Mouse (Mus musculus): ENCODE results near the gene Tbcd. TPM values are rescaled to one million over a fixed set of nuclear protein-coding genes. Genes with fewer than 3 reads are reported as not detected.

Tbcd gene
- polyA plus RNA-seq, 1 experiment from 2014 or later = 39.2 TPM

DNA sequence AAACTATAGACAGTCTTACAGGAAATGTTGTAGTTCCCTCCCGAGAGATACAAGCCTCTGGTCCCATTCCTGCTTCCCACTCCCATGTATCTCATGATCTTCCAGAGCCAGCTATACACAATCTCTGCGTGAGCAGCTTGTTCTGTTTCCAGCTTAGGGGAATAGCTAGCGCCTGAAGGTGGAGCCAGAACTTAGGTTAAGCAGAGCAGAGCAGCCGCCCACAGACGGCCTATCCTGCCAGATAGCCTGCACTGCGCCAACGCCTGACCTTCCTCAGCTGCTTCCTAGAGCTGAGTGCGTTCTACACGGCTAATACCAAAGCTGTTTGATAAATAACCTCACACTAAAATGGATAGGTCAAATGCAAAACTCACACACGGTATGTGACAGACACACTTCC, 198.2 kb downstream of the Tbcd start:
- no peak for ATAC-seq (ENCODE audit: low read depth)

DNA sequence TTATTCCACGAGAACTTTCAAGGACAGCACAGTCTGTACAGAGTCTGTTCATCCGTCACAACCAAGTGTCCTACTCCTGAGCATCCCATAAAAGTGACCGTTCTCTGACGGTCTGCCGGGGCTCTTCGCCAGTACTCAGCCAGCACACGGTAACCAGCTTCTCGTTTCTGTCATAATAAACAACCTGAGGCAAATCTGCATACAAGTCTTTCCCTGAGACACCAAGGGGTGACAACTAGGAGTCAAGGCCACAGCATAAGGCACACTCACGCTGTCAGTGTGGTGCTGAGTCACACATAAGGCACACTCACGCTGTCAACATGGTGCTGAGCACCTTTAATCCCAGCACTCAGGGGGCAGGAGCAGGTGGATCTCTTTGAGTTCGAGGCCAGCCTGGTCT, 198.9 kb downstream of the Tbcd start:
- no peak overlapping the region for H3K9ac ChIP-seq (replicated peaks; ENCODE audit: low read depth, low read length)
- no peaks in the 10 kb centered on the region for H3K36me3 ChIP-seq (ENCODE audit: control insufficient read depth, insufficient read depth, low read length)
- H3K4me1 ChIP-seq (ENCODE audit: control insufficient read depth, insufficient read depth, low read length) = no peaks in the 10 kb centered on the region
- no peak overlapping the region for H3K4me2 ChIP-seq (ENCODE audit: low read depth, low read length)
- H3K27me3 ChIP-seq (ENCODE audit: control insufficient read depth, insufficient read depth, low read length) = no peaks in the 10 kb centered on the region
- WGBS = 88% methylated on average over 11 of the region's 11 CpGs
- no peak overlapping the region for H3K4me3 ChIP-seq (ENCODE audit: low read depth, low read length)
- H3K27ac ChIP-seq (ENCODE audit: low read depth, low read length) = no peak overlapping the region
- H3K9me3 ChIP-seq (ENCODE audit: control insufficient read depth, low read length) = no peaks in the 10 kb centered on the region
- no peak for ATAC-seq (ENCODE audit: low read depth)

More for the DNA sequence above, 198.2 kb downstream of the Tbcd start:
- Histone ChIP-seq H3K27ac (ENCODE audit: low read depth, low read length) (no peak overlapping the region), H3K27me3 (ENCODE audit: control insufficient read depth, insufficient read depth, low read length) (no peaks in the 10 kb centered on the region), H3K9me3 (ENCODE audit: control insufficient read depth, low read length) (no peaks in the 10 kb centered on the region), H3K36me3 (ENCODE audit: control insufficient read depth, insufficient read depth, low read length) (no peaks in the 10 kb centered on the region), H3K9ac (replicated peaks; ENCODE audit: low read depth, low read length) (no peak overlapping the region), H3K4me1 (ENCODE audit: control insufficient read depth, insufficient read depth, low read length) (no peaks in the 10 kb centered on the region), H3K4me3 (ENCODE audit: low read depth, low read length) (no peak overlapping the region), H3K4me2 (ENCODE audit: low read depth, low read length) (no peak overlapping the region)
- WGBS = 85% methylated on average over 10 of the region's 10 CpGs

DNA sequence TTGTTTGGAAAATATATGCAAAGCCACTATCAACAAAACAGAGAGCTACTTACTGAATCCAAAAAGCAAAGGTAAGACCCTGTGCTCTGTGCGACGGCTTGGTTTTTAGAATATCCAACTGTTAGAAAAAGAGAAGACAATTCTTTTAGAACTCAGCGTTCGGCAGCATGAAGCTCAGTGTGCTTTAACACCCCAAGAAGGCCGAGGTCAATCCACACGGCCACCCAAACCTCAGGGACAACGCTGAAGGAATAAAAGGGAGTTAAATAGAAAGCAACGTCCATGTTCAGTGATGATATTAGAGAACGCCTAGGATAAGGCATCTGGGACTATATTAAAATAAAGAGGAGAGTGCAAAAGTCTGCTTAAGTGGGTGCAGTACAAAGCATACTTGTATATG, 199.8 kb downstream of the Tbcd start:
- H3K4me1 ChIP-seq (ENCODE audit: control insufficient read depth, insufficient read depth, low read length) = no peaks in the 10 kb centered on the region
- H3K36me3 ChIP-seq (ENCODE audit: control insufficient read depth, insufficient read depth, low read length) = no peaks in the 10 kb centered on the region
- ATAC-seq (ENCODE audit: low read depth) = no peak
- H3K4me3 ChIP-seq (ENCODE audit: low read depth, low read length) = no peak overlapping the region
- no peak overlapping the region for H3K27ac ChIP-seq (ENCODE audit: low read depth, low read length)
- H3K27me3 ChIP-seq (ENCODE audit: control insufficient read depth, insufficient read depth, low read length) = no peaks in the 10 kb centered on the region
- no peak overlapping the region for H3K9ac ChIP-seq (replicated peaks; ENCODE audit: low read depth, low read length)
- 95% methylated on average over 9 of the region's 9 CpGs for WGBS
- no peak overlapping the region for H3K4me2 ChIP-seq (ENCODE audit: low read depth, low read length)
- no peaks in the 10 kb centered on the region for H3K9me3 ChIP-seq (ENCODE audit: control insufficient read depth, low read length)

DNA sequence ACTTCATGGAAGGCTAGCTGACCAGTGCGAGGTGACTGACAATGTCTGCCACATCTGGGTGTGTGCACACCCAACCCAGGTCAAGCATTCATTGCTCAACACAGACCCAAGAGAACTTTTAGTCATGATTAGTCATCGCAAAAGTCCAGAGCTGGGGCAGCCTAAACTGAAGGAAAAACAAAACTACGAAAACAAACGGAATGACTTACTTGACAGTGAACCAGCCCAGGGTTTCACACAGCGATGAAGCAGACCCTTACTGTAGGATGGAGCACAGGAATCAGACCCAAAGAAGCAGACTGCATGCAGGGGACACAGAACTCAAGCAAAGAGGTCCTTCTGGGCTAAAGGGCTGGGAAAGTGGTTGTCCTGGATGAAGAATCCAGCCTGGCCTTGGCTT, 200.2 kb downstream of the Tbcd start:
- no peaks in the 10 kb centered on the region for H3K36me3 ChIP-seq (ENCODE audit: control insufficient read depth, insufficient read depth, low read length)
- WGBS = 93% methylated on average over 5 of the region's 5 CpGs
- H3K4me3 ChIP-seq (ENCODE audit: low read depth, low read length) = no peak overlapping the region
- no peaks in the 10 kb centered on the region for H3K4me1 ChIP-seq (ENCODE audit: control insufficient read depth, insufficient read depth, low read length)
- no peaks in the 10 kb centered on the region for H3K9me3 ChIP-seq (ENCODE audit: control insufficient read depth, low read length)
- no peak overlapping the region for H3K4me2 ChIP-seq (ENCODE audit: low read depth, low read length)
- H3K27me3 ChIP-seq (ENCODE audit: control insufficient read depth, insufficient read depth, low read length) = no peaks in the 10 kb centered on the region
- ATAC-seq (ENCODE audit: low read depth) = no peak
- H3K27ac ChIP-seq (ENCODE audit: low read depth, low read length) = no peak overlapping the region
- H3K9ac ChIP-seq (replicated peaks; ENCODE audit: low read depth, low read length) = no peak overlapping the region

DNA sequence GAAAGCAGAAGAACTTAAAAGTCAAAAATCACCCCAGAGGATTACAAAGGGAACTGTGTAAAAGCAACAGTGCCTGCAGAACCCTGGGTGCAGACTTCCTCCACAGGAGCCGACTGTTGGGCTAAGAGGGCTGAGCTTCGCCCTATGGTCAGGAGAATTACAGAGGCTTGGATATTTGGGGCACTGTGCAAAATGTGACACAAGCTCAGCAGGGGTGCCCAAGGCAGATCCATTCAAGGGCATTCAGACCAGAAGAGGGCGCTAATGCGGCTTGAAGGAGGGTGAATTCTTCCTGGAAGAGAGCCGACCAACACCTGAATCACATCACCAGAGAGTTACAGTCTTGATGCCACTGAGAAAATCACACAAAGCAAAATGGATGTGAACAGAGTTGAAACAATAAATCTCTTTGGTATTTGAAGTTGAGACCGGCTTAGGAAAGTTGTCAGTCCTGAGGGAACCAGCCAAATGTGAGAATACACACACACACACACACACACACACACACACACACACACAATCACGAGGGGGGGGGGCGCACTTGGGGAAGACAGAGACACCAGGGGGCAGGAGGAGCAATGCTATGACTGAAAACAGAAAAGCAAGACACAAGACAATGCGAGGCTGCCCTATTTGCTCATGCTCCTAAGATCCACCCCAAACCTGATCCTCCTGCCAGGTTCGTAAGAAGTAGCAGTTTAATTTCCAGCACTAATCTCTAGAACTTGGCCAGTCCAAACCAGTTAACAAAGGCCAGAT, 201.0 kb downstream of the Tbcd start:
- H3K36me3 ChIP-seq (ENCODE audit: control insufficient read depth, insufficient read depth, low read length) = no peaks in the 10 kb centered on the region
- 55% methylated on average over 10 of the region's 10 CpGs for WGBS
- no peak overlapping the region for H3K4me2 ChIP-seq (ENCODE audit: low read depth, low read length)
- no peak overlapping the region for H3K27ac ChIP-seq (ENCODE audit: low read depth, low read length)
- no peak overlapping the region for H3K9ac ChIP-seq (replicated peaks; ENCODE audit: low read depth, low read length)
- no peak for ATAC-seq (ENCODE audit: low read depth)
- no peak overlapping the region for H3K4me3 ChIP-seq (ENCODE audit: low read depth, low read length)
- H3K9me3 ChIP-seq (ENCODE audit: control insufficient read depth, low read length) = no peaks in the 10 kb centered on the region
- no peaks in the 10 kb centered on the region for H3K27me3 ChIP-seq (ENCODE audit: control insufficient read depth, insufficient read depth, low read length)
- no peaks in the 10 kb centered on the region for H3K4me1 ChIP-seq (ENCODE audit: control insufficient read depth, insufficient read depth, low read length)

DNA sequence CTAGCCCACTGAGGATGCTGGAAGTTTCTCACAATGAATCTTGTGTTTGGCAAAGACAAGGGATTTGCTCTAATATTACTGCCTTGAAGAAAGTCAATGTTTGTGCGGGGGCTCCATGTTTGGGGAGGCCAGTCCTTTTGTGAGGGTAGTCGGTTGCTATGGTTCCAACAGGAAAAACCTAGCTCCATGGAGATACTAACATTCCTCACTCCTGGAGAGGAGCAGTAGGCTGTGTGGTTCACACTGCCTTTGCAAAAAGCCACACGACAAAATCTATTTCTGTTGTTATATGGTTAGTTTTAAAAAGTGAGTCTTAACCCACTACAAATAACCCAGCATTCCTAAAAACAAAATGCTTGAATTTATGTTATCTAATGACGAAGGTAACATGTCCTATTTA, 201.9 kb downstream of the Tbcd start:
- Histone ChIP-seq H3K4me3 (ENCODE audit: low read depth, low read length) (no peak overlapping the region), H3K9me3 (ENCODE audit: control insufficient read depth, low read length) (no peaks in the 10 kb centered on the region), H3K4me1 (ENCODE audit: control insufficient read depth, insufficient read depth, low read length) (no peaks in the 10 kb centered on the region), H3K9ac (replicated peaks; ENCODE audit: low read depth, low read length) (no peak overlapping the region), H3K27me3 (ENCODE audit: control insufficient read depth, insufficient read depth, low read length) (no peaks in the 10 kb centered on the region), H3K36me3 (ENCODE audit: control insufficient read depth, insufficient read depth, low read length) (no peaks in the 10 kb centered on the region), H3K4me2 (ENCODE audit: low read depth, low read length) (no peak overlapping the region), H3K27ac (ENCODE audit: low read depth, low read length) (no peak overlapping the region)
- whole genome bisulfite sequencing = 73% methylated on average over 4 of the region's 4 CpGs
- no peak for ATAC-seq (ENCODE audit: low read depth)

DNA sequence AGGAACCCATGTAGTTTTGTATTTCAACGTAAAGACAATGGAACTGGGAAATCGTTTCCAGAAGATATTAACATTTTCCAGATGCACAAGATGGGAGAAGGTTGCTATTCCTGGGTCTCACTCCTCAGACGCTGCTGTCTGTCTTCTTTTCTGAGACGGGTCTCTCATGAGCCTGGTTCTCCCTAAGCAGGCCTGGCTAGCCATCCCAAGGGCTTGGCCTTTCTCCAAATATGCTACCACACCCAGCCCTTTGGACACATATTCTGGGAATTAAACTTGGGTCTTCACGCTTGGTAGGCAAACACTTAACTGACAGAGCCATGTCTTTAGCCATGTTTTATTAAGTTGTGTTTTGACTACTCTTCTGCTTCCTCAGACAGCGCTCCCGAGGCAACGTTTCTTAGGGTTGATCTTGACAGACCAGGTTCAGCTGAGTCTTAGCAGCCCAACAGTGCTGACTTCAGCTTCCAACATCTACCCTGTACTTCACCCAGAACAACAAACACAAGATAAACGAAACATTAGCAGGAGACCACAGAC, 202.7 kb downstream of the Tbcd start:
- ATAC-seq (ENCODE audit: low read depth) = no peak
- Histone ChIP-seq H3K4me3 (ENCODE audit: low read depth, low read length) (no peak overlapping the region), H3K9ac (replicated peaks; ENCODE audit: low read depth, low read length) (no peak overlapping the region), H3K4me1 (ENCODE audit: control insufficient read depth, insufficient read depth, low read length) (no peaks in the 10 kb centered on the region), H3K27ac (ENCODE audit: low read depth, low read length) (no peak overlapping the region), H3K4me2 (ENCODE audit: low read depth, low read length) (no peak overlapping the region), H3K36me3 (ENCODE audit: control insufficient read depth, insufficient read depth, low read length) (no peaks in the 10 kb centered on the region), H3K9me3 (ENCODE audit: control insufficient read depth, low read length) (no peaks in the 10 kb centered on the region), H3K27me3 (ENCODE audit: control insufficient read depth, insufficient read depth, low read length) (no peaks in the 10 kb centered on the region)
- 84% methylated on average over 9 of the region's 9 CpGs for whole genome bisulfite sequencing

DNA sequence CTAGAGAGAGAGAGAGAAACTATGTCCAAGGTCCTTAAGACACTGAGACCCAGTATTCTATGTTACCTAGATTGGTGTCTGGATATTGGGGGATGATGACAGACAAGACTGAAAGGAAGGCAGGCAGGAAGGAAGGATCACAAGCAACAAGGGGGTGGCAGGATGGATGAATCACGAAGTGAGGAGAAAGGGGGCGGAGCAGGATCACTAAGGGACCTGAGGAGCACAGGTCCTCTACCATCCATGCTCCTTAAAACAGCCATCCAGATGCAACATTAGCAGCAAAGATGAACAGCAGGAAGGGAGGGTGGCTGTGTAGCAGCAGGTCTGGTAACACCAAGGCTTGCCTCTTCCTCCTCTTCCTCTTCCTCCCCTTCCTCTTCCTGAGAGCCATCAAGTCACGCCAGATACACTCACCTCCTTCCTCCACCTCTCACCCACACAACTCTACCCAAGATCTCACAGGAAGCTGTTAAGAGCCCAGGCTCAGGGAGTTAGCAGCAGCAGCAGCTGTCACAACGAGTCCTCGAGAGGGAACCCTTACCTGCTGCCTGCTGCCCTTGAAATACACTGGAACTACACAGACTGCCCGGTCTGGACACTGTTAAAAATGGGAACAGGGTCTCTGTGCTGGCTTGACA, 203.5 kb downstream of the Tbcd start:
- Histone ChIP-seq H3K9me3 (ENCODE audit: control insufficient read depth, low read length) (no peaks in the 10 kb centered on the region), H3K27me3 (ENCODE audit: control insufficient read depth, insufficient read depth, low read length) (no peaks in the 10 kb centered on the region), H3K4me2 (ENCODE audit: low read depth, low read length) (no peak overlapping the region), H3K4me1 (ENCODE audit: control insufficient read depth, insufficient read depth, low read length) (no peaks in the 10 kb centered on the region), H3K9ac (replicated peaks; ENCODE audit: low read depth, low read length) (no peak overlapping the region), H3K36me3 (ENCODE audit: control insufficient read depth, insufficient read depth, low read length) (no peaks in the 10 kb centered on the region), H3K4me3 (ENCODE audit: low read depth, low read length) (no peak overlapping the region), H3K27ac (ENCODE audit: low read depth, low read length) (no peak overlapping the region)
- no peak for ATAC-seq (ENCODE audit: low read depth)
- 87% methylated on average over 6 of the region's 6 CpGs for WGBS

DNA sequence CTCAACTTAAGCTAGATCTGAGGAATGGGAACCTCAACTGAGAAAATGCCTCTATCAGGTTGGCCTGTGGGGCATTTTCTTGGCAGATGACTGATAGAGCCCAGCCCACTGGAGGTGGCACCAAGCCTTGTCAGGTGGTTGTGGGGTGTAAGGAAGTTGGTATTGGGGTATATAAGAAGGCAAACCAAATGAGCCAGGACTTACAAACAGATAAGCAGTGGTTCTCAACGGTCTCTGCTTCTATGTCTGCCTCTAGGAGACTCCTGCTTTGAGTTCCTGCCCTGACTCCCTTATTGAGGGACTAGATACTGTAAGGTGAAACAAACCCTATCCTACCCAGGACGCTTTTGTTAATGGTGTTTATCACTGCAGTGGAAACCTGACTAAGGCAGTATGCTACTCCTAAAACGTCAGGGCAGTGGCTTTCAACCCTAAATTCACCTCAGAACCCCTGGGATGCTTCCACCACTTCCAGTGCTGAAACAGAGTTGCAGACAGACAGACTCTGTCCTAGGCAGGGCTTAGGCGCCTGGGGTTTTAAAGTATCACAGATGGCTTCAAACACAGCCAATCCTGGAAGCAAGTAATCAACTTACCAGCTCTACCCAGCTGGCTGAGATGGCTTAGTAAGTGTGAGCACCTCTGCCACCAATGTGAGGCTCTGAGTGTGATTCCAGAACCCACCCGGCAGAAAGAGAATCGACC, 204.2 kb downstream of the Tbcd start:
- no peak overlapping the region for H3K4me2 ChIP-seq (ENCODE audit: low read depth, low read length)
- H3K36me3 ChIP-seq (ENCODE audit: control insufficient read depth, insufficient read depth, low read length) = no peaks in the 10 kb centered on the region
- no peaks in the 10 kb centered on the region for H3K4me1 ChIP-seq (ENCODE audit: control insufficient read depth, insufficient read depth, low read length)
- 85% methylated on average over 6 of the region's 6 CpGs for WGBS
- no peak overlapping the region for H3K9ac ChIP-seq (replicated peaks; ENCODE audit: low read depth, low read length)
- H3K27me3 ChIP-seq (ENCODE audit: control insufficient read depth, insufficient read depth, low read length) = no peaks in the 10 kb centered on the region
- ATAC-seq (ENCODE audit: low read depth) = no peak
- H3K27ac ChIP-seq (ENCODE audit: low read depth, low read length) = no peak overlapping the region
- H3K9me3 ChIP-seq (ENCODE audit: control insufficient read depth, low read length) = no peaks in the 10 kb centered on the region
- H3K4me3 ChIP-seq (ENCODE audit: low read depth, low read length) = no peak overlapping the region
